Mouse (Mus musculus) kidney, embryonic 16.5 days (tissue): ENCODE measurements around the gene Mef2d. TPM values are rescaled to one million over a fixed set of nuclear protein-coding genes. Genes with fewer than 3 reads are reported as not detected.

Source experiments
- ATAC-seq: fragments of 200-750 bp; cut with Nextera tagmentation; 2 replicates; pipeline ENCODE4 v1.8.0; 2017; ENCODE audit warnings: moderate TSS enrichment; ENCODE audit not compliant: low FRiP score, low TSS enrichment
- H3K27ac ChIP-seq: fragments of 300-500 bp; sonication (generic); 2 replicates; pipeline ENCODE4 v1.5.1; 2014; ENCODE audit warnings: low read length
- H3K27me3 ChIP-seq: fragments of 300-500 bp; sonication (generic); 2 replicates; pipeline ENCODE4 v1.6.1; 2014; ENCODE audit warnings: low read length, control low read depth, mixed read lengths; ENCODE audit not compliant: insufficient read depth
- H3K36me3 ChIP-seq: fragments of 300-500 bp; sonication (generic); 2 replicates; pipeline ENCODE4 v1.6.1; 2014; ENCODE audit warnings: low read length, control low read depth, mixed read lengths; ENCODE audit not compliant: insufficient read depth
- H3K4me1 ChIP-seq: fragments of 300-500 bp; sonication (generic); 2 replicates; pipeline ENCODE4 v1.6.1; 2014; ENCODE audit warnings: low read length, control low read depth, mixed read lengths; ENCODE audit not compliant: insufficient read depth
- H3K4me2 ChIP-seq: fragments of 300-500 bp; sonication (generic); replicated peaks from 2 replicates; pipeline ENCODE4 v1.6.1; 2014; ENCODE audit warnings: low read depth, low read length
- H3K4me3 ChIP-seq: fragments of 300-500 bp; sonication (generic); 2 replicates; pipeline ENCODE4 v1.5.1; 2014; ENCODE audit warnings: mild to moderate bottlenecking, low read length
- H3K9ac ChIP-seq: fragments of 300-500 bp; sonication (generic); replicated peaks from 2 replicates; pipeline ENCODE4 v1.6.1; 2014; ENCODE audit warnings: low read length
- H3K9me3 ChIP-seq: fragments of 300-500 bp; sonication (generic); 2 replicates; pipeline ENCODE4 v1.6.1; 2016; ENCODE audit warnings: low read length, control low read depth
- WGBS: fragments of 180-500 bp; shearing (Covaris S2); extraction: QIAGEN DNeasy Blood & Tissue Kit; methylation state at CpG from one replicate; pipeline ENCODE4 v1.1.7; 2014; 5-methylcytosine and 5-hydroxymethylcytosine counted together
- polyA plus RNA-seq: library from polyadenylated mRNA; unstranded; fragments of >200 nt; fragmentation: Nextera tagmentation; extraction: Ambion mirVana; gene quantifications from 2 replicates; pipeline ENCODE4 v1.2.1, GENCODE M21; 2015

The Mef2d gene
- polyA plus RNA-seq, 1 experiment from 2014 or later, result 16.9 TPM

- 14% methylated on average over 1 of the region's 1 CpGs for WGBS
- ATAC-seq, result no peak
- Histone ChIP-seq H3K4me1 (peaks cover 10% of the 10 kb centered on the region; the same call in 1 of the 2 replicates), H3K27ac (no peak overlapping the region), H3K36me3 (no peaks in the 10 kb centered on the region), H3K9ac (no peak overlapping the region), H3K4me3 (no peak overlapping the region), H3K27me3 (peaks cover 98% of the 10 kb centered on the region), H3K9me3 (no peaks in the 10 kb centered on the region), H3K4me2 (no peak overlapping the region)
Measured at GRCm38 (mm10) chr3:88204751-88205150, 62.6 kb downstream of the Mef2d start.

- H3K27me3 ChIP-seq, result peaks cover 100% of the 10 kb centered on the region
- no peak overlapping the region for H3K27ac ChIP-seq
- H3K4me3 ChIP-seq, result no peak overlapping the region
- H3K9ac ChIP-seq, result no peak overlapping the region
- H3K4me1 ChIP-seq, result peaks cover 10% of the 10 kb centered on the region; the same call in 1 of the 2 replicates
- no peaks in the 10 kb centered on the region for H3K36me3 ChIP-seq
- no peak overlapping the region for H3K4me2 ChIP-seq
- 0% methylated on average over 4 of the region's 4 CpGs for WGBS
- no peaks in the 10 kb centered on the region for H3K9me3 ChIP-seq
- no peak for ATAC-seq
Measured at GRCm38 (mm10) chr3:88205176-88205562, 63.0 kb downstream of the Mef2d start.

- H3K9ac ChIP-seq, result no peak overlapping the region
- H3K4me3 ChIP-seq, result no peak overlapping the region
- no peak overlapping the region for H3K4me2 ChIP-seq
- 5% methylated on average over 8 of the region's 8 CpGs for WGBS
- peaks cover 3% of the 10 kb centered on the region; the same call in 1 of the 2 replicates for H3K4me1 ChIP-seq
- no peaks in the 10 kb centered on the region for H3K36me3 ChIP-seq
- no peak overlapping the region for H3K27ac ChIP-seq
- ATAC-seq, result no peak
- no peaks in the 10 kb centered on the region for H3K9me3 ChIP-seq
- peaks cover 100% of the 10 kb centered on the region for H3K27me3 ChIP-seq
Measured at GRCm38 (mm10) chr3:88205563-88206491, 63.7 kb downstream of the Mef2d start.

- H3K9me3 ChIP-seq, result no peaks in the 10 kb centered on the region
- no peaks in the 10 kb centered on the region for H3K36me3 ChIP-seq
- H3K27ac ChIP-seq, result no peak overlapping the region
- 3% methylated on average over 3 of the region's 3 CpGs for WGBS
- H3K4me2 ChIP-seq, result no peak overlapping the region
- peaks cover 99% of the 10 kb centered on the region for H3K27me3 ChIP-seq
- no peak overlapping the region for H3K4me3 ChIP-seq
- ATAC-seq, result no peak
- H3K4me1 ChIP-seq, result no peaks in the 10 kb centered on the region
- no peak overlapping the region for H3K9ac ChIP-seq
Measured at GRCm38 (mm10) chr3:88206500-88206899, 64.3 kb downstream of the Mef2d start.

- Histone ChIP-seq H3K27ac (no peak overlapping the region), H3K4me2 (no peak overlapping the region), H3K9me3 (no peaks in the 10 kb centered on the region), H3K9ac (no peak overlapping the region), H3K4me3 (no peak overlapping the region), H3K27me3 (peaks cover 99% of the 10 kb centered on the region), H3K36me3 (no peaks in the 10 kb centered on the region), H3K4me1 (no peaks in the 10 kb centered on the region)
- no peak for ATAC-seq
- 1% methylated on average over 14 of the region's 14 CpGs for WGBS
Measured at GRCm38 (mm10) chr3:88206901-88207371, 64.8 kb downstream of the Mef2d start.

- Histone ChIP-seq H3K9ac (no peak overlapping the region), H3K4me2 (no peak overlapping the region), H3K4me3 (no peak overlapping the region), H3K27ac (no peak overlapping the region), H3K27me3 (peaks cover 99% of the 10 kb centered on the region), H3K4me1 (no peaks in the 10 kb centered on the region), H3K9me3 (no peaks in the 10 kb centered on the region), H3K36me3 (no peaks in the 10 kb centered on the region)
- WGBS, result 2% methylated on average over 13 of the region's 15 CpGs
- no peak for ATAC-seq
Measured at GRCm38 (mm10) chr3:88207451-88208100, 65.4 kb downstream of the Mef2d start.

GRCm38 (mm10) chr3:88208226-88208720 lies 66.1 kb downstream of the Mef2d start:
- peaks cover 99% of the 10 kb centered on the region for H3K27me3 ChIP-seq
- H3K9me3 ChIP-seq, result no peaks in the 10 kb centered on the region
- no peak overlapping the region for H3K9ac ChIP-seq
- no peak overlapping the region for H3K4me2 ChIP-seq
- WGBS, result 7% methylated on average over 3 of the region's 3 CpGs
- no peak overlapping the region for H3K4me3 ChIP-seq
- no peak for ATAC-seq
- no peaks in the 10 kb centered on the region for H3K4me1 ChIP-seq
- no peak overlapping the region for H3K27ac ChIP-seq
- no peaks in the 10 kb centered on the region for H3K36me3 ChIP-seq

- peaks cover 99% of the 10 kb centered on the region for H3K27me3 ChIP-seq
- H3K36me3 ChIP-seq, result no peaks in the 10 kb centered on the region
- ATAC-seq, result no peak
- 1% methylated on average over 6 of the region's 6 CpGs for WGBS
- H3K4me1 ChIP-seq, result peaks cover 1% of the 10 kb centered on the region; the same call in 1 of the 2 replicates
- no peak overlapping the region for H3K4me3 ChIP-seq
- H3K27ac ChIP-seq, result no peak overlapping the region
- H3K9me3 ChIP-seq, result no peaks in the 10 kb centered on the region; the same call in 1 of the 2 replicates
- H3K9ac ChIP-seq, result no peak overlapping the region
- no peak overlapping the region for H3K4me2 ChIP-seq
Measured at GRCm38 (mm10) chr3:88209306-88209705, 67.1 kb downstream of the Mef2d start.

GRCm38 (mm10) chr3:88210121-88210520 lies 67.9 kb downstream of the Mef2d start:
- H3K36me3 ChIP-seq, result no peaks in the 10 kb centered on the region
- no peak overlapping the region for H3K4me2 ChIP-seq
- H3K27ac ChIP-seq, result no peak overlapping the region
- H3K27me3 ChIP-seq, result peaks cover 99% of the 10 kb centered on the region
- H3K4me1 ChIP-seq, result peaks cover 9% of the 10 kb centered on the region
- no peak overlapping the region for H3K4me3 ChIP-seq
- H3K9me3 ChIP-seq, result no peaks in the 10 kb centered on the region; the same call in 1 of the 2 replicates
- H3K9ac ChIP-seq, result no peak overlapping the region
- ATAC-seq, result no peak
- 13% methylated on average over 2 of the region's 2 CpGs for WGBS
